Mouse (Mus musculus) layer of hippocampus, adult 11-12 months (tissue): ENCODE measurements at regions not wholly inside any gene's neighbourhood (a gene's known extent, or its start where the extent isn't known, plus 50 kb on each side); places are given as distances from the start of the nearest gene placed in this dataset.

Experiments
- DNase-seq: peaks from one replicate; pipeline ENCODE4 v3.0.0; 2022; ENCODE audit warnings: low spot score

DNA sequence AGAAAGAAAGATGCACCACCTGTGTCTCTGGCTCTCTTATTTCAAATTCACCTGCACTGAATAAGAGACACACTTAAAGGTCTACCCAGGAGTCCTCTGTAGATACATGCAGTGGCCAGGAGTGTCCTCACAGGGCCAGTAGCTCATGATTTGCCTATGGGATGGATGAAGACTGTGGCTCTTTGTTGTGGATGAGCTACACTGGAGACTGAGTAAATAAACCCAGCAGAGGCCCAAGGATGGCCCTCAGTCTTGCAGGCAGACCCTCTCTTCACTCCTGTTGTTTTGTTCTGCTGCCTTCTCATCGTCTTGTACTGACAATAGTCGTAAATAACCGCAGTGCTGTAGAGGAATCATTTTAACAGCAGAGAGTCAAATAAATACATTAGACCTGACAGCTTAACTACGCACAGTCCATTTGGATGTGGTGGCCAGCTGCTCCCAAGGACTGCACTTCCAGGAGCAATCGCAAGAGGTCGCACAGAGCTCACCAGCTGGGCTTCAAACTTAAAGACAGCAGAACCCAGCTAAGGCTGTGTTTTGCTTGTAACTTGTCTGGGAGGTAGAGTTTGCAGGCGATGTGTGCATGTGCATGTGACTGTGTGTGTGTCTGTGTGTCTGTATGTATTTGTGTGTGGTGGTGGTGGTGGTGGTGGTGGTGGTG is 328.6 kb upstream of the Camk1g start:
- DNase-seq: peak; percentile 86

GRCm38 (mm10) chr1:193697857-193698256 is 327.8 kb upstream of the Camk1g start:
- no peak for DNase-seq

GRCm38 (mm10) chr1:193697001-193697400 is 326.9 kb upstream of the Camk1g start:
- DNase-seq: no peak

DNA sequence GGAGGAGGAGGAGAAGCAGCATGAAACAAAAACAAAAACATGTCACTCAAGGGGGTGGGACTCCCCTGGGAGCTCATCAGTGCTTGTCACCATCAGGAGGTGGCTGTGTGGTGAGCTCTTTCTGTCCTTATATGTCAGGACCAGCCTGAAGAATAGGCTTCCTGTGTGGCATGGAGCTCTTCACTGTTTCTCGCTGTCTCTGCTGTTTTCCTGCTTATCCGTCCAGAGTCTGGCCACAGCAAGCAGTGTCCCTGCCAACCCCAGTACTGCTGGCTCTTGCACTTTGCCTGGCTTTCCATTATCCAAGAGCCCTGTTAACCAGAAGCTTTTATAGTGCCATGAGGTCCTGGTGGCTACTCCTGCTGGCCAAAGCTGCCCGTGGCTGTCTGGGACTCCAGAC is 322.9 kb upstream of the Camk1g start:
- DNase-seq: no peak

GRCm38 (mm10) chr1:193689601-193690000 is 319.5 kb upstream of the Camk1g start:
- DNase-seq: no peak

DNA sequence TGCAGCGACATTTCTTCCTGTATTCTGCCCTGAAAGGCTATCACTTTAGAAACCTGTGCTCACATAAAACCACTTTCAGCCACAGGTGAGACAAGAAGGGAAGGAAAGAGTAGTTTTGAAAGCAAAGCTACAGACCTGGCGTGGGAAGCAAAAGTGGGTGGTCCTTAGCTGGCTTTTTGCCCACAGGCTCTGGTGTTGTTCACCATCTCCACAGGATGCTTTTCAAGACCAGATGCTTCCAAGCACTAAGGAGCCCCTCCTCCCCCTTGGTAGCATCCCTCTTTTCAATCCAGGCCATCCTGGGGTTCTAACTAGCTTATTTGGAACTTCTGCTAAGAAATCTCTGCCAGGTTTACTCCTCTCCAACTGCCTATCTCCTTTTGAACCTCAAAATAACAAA is 312.8 kb upstream of the Camk1g start:
- no peak for DNase-seq

DNA sequence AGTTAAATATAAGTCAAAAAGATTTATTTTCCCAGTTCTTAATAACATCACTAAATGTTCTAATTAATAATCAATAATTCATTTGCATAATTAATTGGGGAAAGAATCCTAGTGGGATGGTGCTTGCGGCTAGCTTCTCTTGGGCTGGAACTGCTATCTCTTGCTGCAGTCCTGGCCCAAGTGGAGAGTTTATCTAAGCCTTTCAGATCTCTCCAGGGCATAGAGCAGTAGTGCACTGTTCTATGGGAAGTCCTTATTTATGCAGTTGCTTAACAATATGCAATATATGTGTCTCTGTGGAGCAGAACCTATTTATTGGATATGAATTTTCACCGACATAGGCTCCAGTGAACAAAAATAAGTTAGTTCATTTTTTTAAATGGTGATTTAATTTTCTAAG is 308.4 kb upstream of the Camk1g start:
- DNase-seq: no peak

DNA sequence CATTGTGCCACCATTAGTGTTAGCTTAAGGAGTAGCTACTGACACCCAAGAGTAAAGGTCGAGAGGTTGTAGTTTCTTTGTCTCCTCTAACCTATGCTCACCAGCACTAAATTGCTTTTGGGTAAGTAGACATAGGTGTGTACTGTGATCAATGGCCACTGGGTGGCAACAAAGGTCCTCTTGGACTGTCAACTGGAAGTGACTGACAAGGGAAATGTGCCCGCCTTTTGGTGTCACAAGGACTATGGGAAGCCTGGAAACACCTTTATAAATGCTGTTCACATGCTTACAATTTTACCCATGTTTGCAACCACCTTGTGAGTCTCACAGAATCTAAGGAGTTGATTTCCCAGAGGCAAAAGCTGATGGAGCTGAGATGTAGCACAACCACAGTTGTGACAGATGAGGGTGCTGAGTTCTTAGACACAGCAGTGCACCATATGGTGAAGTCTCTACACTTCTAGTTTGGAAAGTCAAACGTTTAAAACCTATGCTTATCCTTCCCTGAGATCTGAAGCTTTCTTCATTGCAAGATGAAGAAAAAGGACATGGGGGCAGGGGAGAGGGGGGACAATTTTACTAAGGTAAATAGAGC is 303.2 kb upstream of the Camk1g start:
- peak; percentile 40 for DNase-seq

- no peak for DNase-seq
These were observed 302.6 kb upstream of the Camk1g start for GRCm38 (mm10) chr1:193672681-193673080.

DNA sequence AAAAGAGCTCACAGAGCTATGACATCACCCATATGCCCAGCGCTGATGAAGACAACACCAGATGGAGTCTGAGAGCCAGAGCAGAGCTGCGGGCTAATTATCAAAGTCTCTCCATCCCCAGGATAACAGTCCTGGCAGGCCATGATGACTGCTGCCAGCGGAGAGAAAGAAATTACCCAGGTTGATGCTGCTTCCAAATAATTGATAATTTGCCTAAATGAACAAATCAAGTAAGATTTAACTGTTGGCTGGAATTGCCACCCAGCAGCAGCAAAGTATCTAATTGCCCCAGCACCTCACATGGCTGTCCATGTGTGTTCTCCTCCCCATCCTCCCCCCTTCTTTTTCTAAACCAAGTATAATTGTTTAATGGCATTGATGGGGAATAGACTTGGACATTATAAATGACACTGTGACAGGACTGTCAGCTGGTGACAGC is 301.7 kb upstream of the Camk1g start:
- DNase-seq: peak; percentile 20

GRCm38 (mm10) chr1:193671046-193671445 is 300.9 kb upstream of the Camk1g start:
- DNase-seq: peak; percentile 18

DNA sequence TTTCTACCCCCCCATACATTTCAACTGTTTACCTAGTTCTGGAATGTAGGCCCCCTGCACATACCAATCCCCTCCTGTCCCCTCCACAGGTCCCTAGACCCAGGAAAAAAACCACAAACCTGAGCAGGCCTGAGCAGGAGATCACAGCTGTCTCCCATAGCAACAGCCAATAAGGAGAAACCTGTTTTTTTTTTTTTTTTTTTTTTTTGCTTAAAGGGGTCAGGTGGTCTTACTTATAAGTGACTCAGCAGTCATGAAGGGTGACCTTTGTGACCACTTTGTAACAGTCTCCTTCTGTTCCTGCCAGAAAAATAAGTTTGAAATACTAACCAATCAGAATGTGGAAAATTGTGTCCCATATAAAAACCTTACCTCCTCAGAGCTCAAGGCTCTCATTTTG is 299.9 kb upstream of the Camk1g start:
- no peak for DNase-seq

- DNase-seq: no peak
These were observed 298.7 kb upstream of the Camk1g start for GRCm38 (mm10) chr1:193668841-193669240.

GRCm38 (mm10) chr1:193665854-193666253 is 295.8 kb upstream of the Camk1g start:
- no peak for DNase-seq

DNA sequence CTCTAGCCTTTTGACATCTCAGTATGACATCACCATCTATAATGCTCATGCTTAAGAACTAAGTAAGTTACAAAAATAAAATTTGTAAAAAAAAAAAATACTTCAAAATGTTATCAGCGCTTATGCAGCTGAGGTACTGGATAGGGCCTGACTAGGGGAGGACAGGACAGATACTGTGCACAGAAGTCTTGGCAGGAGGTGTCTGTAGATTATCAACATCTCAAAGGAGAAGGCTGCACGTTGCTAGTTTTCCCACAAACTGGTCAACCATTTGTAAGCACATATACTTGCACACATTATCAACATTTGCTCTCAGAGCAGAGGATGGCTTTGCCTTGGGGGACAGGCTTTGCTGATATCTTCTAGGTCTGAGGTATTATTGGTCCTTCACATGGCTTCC is 294.5 kb upstream of the Camk1g start:
- no peak for DNase-seq

DNA sequence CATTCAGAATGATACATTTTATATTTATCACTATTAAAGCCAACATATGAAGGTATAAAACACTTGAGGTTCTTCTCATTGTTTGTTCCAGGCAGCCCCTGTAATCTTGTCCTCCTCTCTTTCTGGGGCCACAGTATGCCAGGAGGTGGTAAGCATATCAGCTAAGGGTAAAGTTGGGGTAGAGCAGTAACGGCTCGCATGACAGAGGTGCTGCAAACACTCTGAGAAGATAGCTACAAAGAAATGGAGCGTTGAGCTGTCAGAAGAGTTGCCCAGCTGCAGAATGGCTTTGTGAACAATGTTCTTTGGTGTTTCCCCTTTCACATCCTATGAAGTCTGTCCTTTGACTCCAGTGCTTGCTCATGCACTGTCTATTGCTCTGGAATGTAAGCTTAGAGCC is 293.5 kb upstream of the Camk1g start:
- no peak for DNase-seq

- DNase-seq: no peak
These were observed 292.2 kb upstream of the Camk1g start for GRCm38 (mm10) chr1:193662166-193662890.

GRCm38 (mm10) chr1:193661377-193661776 is 291.3 kb upstream of the Camk1g start:
- DNase-seq: no peak

GRCm38 (mm10) chr1:193655076-193655677 is 285.1 kb upstream of the Camk1g start:
- DNase-seq: no peak

DNA sequence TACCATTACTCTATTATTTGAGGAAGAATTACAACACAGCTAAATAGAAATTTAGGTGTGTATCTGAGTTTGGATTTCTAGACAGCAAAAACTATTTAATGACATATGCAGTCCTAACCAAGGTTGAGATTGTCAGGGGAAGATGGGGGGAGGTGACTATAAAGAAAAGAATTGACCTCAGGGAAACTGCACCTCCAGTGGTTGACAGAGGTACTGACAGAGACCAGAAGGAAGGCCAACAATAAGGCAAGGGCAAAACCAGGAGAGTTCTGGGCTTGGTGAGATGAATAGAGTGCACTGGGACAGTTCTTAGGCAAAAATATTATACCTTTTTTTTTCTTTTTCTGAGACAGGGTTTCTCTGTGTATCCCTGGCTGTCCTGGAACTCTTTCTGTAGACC is 280.2 kb upstream of the Camk1g start:
- DNase-seq: no peak

GRCm38 (mm10) chr1:193649400-193649799 is 279.3 kb upstream of the Camk1g start:
- no peak for DNase-seq

GRCm38 (mm10) chr1:193647371-193648270 is 277.5 kb upstream of the Camk1g start:
- DNase-seq: no peak
